Mouse (Mus musculus): ENCODE measurements at regions not wholly inside any gene's neighbourhood (a gene's known extent, or its start where the extent isn't known, plus 50 kb on each side); places are given as distances from the start of the nearest gene placed in this dataset.

DNA sequence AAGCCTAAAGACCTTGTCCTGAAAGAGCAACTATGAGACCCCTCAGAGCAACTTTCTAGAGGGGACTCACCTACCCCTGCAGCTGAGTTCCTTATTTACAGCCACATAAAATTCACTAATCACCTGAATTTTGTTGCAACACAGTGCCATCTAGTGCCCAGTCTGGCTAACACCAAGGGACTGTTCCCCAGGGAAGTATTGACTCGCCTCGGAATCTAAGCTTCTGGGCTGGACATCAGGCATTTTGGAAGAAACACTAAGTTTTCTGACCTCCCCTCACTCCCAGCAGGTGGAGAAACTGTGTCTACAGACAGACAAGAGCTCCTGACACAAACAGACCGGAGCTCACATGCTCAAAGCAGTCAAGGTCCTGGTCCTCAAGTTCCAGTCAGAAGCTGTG, 343.4 kb downstream of the Rnf144a start:
- TF ChIP-seq CTCF (IDR thresholded peaks at IDR 0.05) (peak; percentile 85), EP300 (IDR thresholded peaks at IDR 0.05) (no peak)

Data from lung, postnatal 0 days (tissue).